Mouse (Mus musculus): Measurements from ENCODE around the gene Jun.

GRCm38 (mm10) chr4:95044721-95045120 lies 7.3 kb downstream of the Jun start:
- TF ChIP-seq CTCF (IDR thresholded peaks at IDR 0.05; ENCODE audit: extremely low read depth, insufficient read depth, insufficient read length, insufficient replicate concordance) (no peak), POLR2A (IDR thresholded peaks at IDR 0.05; ENCODE audit: low read depth, low read length) (no peak)

Data from spleen, adult 2 months (tissue).